Mouse (Mus musculus) skeletal muscle tissue, postnatal 0 days (tissue): ENCODE results near the gene Lcp1. TPM values are rescaled to one million over a fixed set of nuclear protein-coding genes. Genes with fewer than 3 reads are reported as not detected.

ENCODE experiments used
- microRNA-seq, 2 experiments: library from miRNA; unstranded; fragments of <30 nt; microRNA quantifications; one replicate each; pipeline ENCODE4; 2016
- polyA plus RNA-seq: library from polyadenylated mRNA; unstranded; fragments of >200 nt; fragmentation: Nextera tagmentation; extraction: Ambion mirVana; gene quantifications from 2 replicates; pipeline ENCODE4 v1.2.1, GENCODE M21; 2015

Gene Lcp1
- polyA plus RNA-seq, result 15.0 and 17.4 TPM in 2 replicates

DNA sequence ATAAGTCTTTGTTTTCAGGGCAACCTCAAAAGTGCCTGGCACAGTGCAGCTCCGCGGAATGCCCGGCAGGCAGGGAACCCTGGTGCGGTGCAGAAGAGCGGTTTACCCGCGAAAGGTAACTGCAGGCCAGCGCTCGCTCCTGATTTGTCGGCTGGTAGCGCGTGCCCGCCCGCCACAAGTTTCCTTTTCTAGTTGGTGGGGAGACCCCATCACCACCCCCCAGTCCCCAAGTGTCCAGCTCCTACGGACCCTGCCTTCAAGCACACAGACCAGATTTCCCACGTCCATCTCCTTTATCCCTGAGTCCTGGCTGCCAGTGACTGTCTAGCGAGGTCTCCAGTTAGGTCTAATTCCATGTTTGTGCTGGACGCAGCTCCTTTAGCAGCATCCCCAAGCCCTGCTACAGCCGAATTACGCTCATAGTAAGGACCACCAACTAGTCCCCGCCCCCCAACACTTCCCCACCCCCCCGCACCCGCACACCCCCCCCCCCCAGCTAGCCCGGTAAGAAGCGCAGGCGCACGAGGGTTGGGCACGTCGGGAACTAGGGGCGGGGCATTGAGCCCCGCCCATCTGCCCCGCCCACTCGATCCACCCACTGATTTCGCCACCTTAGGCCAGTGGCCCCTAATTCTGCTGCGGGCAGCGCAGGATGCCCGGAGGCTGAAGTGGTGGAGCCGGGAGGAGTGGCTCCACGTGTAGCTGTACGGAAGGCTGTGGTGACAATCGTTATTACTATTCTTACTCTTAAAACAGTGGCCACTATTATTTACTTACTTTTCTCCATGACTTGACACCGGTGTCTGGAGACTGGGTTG is at the start of gene Lcp1, which contains the start of gene Lrrc63:
Gene Lcp1, plus strand, starts transcription at position 601 of the 818 bp plus-strand sequence.
Gene Lrrc63, minus strand, starts transcription at position 381 of the 818 bp plus-strand sequence.

DNA sequence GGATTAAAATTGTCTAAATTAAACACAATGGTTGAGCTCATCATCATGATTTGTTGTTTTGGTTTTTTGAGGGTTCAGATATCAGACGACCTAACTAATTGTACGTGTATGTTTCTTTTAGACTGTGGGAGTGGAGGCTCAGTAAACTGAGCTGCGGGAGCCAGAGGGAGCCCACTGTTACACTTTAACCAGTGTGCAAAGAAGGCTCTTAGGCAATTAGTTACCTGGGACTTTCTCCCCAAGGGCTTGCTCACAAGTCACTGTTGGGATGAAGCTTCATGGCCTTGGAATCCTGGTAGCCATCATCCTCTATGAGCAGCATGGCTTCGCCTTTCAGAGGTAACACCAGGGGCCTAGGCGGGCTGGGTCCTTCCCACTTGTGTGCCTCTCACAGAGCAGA is 111.2 kb downstream of the Lcp1 start, which contains the start of gene Cpb2:
Gene Cpb2, plus strand, starts transcription at position 201 of the 400 bp plus-strand sequence.

Small RNA genes within 50 kb of the gene (microRNA-seq; reads per million reads assigned to microRNA genes)
- 0 reads per million in 2 experiments for gene Gm44482

Other genes with a start within 250 kb of the Lcp1 start
- gene Lrch1, start 183.2 kb upstream of the Lcp1 start, polyA plus RNA-seq, result 9.4 and 9.5 TPM in 2 replicates
- gene Rubcnl, start 115.1 kb upstream of the Lcp1 start, polyA plus RNA-seq, result 0.15 and 0.28 TPM in 2 replicates
- gene Lrrc63, start 220 bp upstream of the Lcp1 start, polyA plus RNA-seq, result not detected in 2 replicates
- gene Cpb2, start 111.2 kb downstream of the Lcp1 start, polyA plus RNA-seq, result 0.13 and 0.26 TPM in 2 replicates
- gene Zc3h13, start 153.3 kb downstream of the Lcp1 start, polyA plus RNA-seq, result 15.8 and 20.2 TPM in 2 replicates